In genomic region chr8:88199700-88200601, GRCm38 (mm10) we compare ENCODE assay signal across 7 mouse cellular contexts. TPM values are rescaled to one million over a fixed set of nuclear protein-coding genes. Genes with fewer than 3 reads are reported as not detected.
DNase-seq lines count a peak whose midpoint lies in the region; ATAC-seq lines count a peak whose summit lies in the region.

No protein-coding gene starts in this region.

- peak; percentile 4 for ATAC-seq in inflammation-experienced regulatory T-cells, adult 6 months
- ATAC-seq in limb, embryonic 12.5 days (ENCODE audit: insufficient number of reproducible peaks, insufficient read depth, low FRiP score, low TSS enrichment, low read depth) = peak; percentile 33; the same call in 1 of the 2 replicates
- ATAC-seq in midbrain, embryonic 11.5 days (ENCODE audit: low FRiP score) = peak; percentile 64

- intact Hi-C loops in gastrocnemius, postnatal 14 days (cut with DNase I; ENCODE audit: low total_unique reads) = no loop called here

- peak overlapping the region; percentile 77 for H3K4me3 ChIP-seq in limb, embryonic 12.5 days (replicated peaks)
- peak overlapping the region; percentile 91 for H3K4me3 ChIP-seq in midbrain, embryonic 11.5 days (ENCODE audit: low read depth, low read length)

- H3K27ac ChIP-seq in limb, embryonic 12.5 days = peak overlapping the region; percentile 96
- H3K27ac ChIP-seq in midbrain, embryonic 11.5 days (ENCODE audit: low read depth, low read length) = peak overlapping the region; percentile 88

- H3K9ac ChIP-seq in limb, embryonic 12.5 days (replicated peaks) = peak overlapping the region; percentile 82
- peak overlapping the region; percentile 83 for H3K9ac ChIP-seq in midbrain, embryonic 11.5 days (ENCODE audit: low read length)

- WGBS in limb, embryonic 12.5 days = under 1% methylated on average over 106 of the region's 117 CpGs
- WGBS in midbrain, embryonic 11.5 days = 0% methylated on average over 102 of the region's 117 CpGs

- H3K9me3 ChIP-seq in limb, embryonic 12.5 days = no peaks in the 10 kb centered on the region
- no peaks in the 10 kb centered on the region for H3K9me3 ChIP-seq in midbrain, embryonic 11.5 days (ENCODE audit: control insufficient read depth, low read length)

- DNase-seq in adrenal gland, adult (ENCODE audit: inconsistent age in 2 of 2, low spot score in 1 of 2) = peak; percentile 65 to 85
- peak; percentile 65 for DNase-seq in embryo, embryonic 10 days (ENCODE audit: low spot score)
- DNase-seq in gastrocnemius, postnatal 14 days = peak; percentile 30
- DNase-seq in midbrain, embryonic 11.5 days (ENCODE audit: low spot score, missing footprints) = peak; percentile 92
- peak; percentile 24 for DNase-seq in right cerebral cortex, postnatal 4 days

- H3K27me3 ChIP-seq in limb, embryonic 12.5 days = no peaks in the 10 kb centered on the region
- no peaks in the 10 kb centered on the region for H3K27me3 ChIP-seq in midbrain, embryonic 11.5 days (ENCODE audit: control insufficient read depth, insufficient read depth, low read length)

- H3K4me2 ChIP-seq in limb, embryonic 12.5 days = peak overlapping the region; percentile 97
- H3K4me2 ChIP-seq in midbrain, embryonic 11.5 days = peak overlapping the region; percentile 59

- H3K4me1 ChIP-seq in limb, embryonic 12.5 days (replicated peaks) = peaks cover 27% of the 10 kb centered on the region
- H3K4me1 ChIP-seq in midbrain, embryonic 11.5 days (ENCODE audit: control insufficient read depth, insufficient read depth, low read length) = peaks cover 30% of the 10 kb centered on the region

- H3K36me3 ChIP-seq in limb, embryonic 12.5 days = peaks cover 15% of the 10 kb centered on the region; the same call in 1 of the 2 replicates
- no peaks in the 10 kb centered on the region for H3K36me3 ChIP-seq in midbrain, embryonic 11.5 days (ENCODE audit: control insufficient read depth, insufficient read depth, low read length)

RNA-seq across cellular contexts. Expression of gene Tent4b, which starts 0.9 kb away (rescaled TPM):
- total RNA-seq in gastrocnemius, postnatal 14 days (2021) = 10 to 100 TPM; 10.1 to 11.2 TPM
- 10 to 100 TPM in 2 of 3 experiments, 1 to 10 TPM in 1; 9.6 to 15.0 (median 10.2) TPM for polyA plus RNA-seq in inflammation-experienced regulatory T-cells, adult 6 months (2017; shearing (Covaris generic))
- polyA plus RNA-seq in limb, embryonic 12.5 days (2016; fragmentation: Nextera tagmentation; extraction: Ambion mirVana) = 10.4 and 11.9 TPM in 2 replicates
- 12.5 and 15.0 TPM in 2 replicates for polyA plus RNA-seq in midbrain, embryonic 11.5 days (2014; fragmentation: Nextera tagmentation; extraction: Ambion mirVana)

Comparison
In these comparisons a context has a peak if more than half of its experiments do, and no peak if none do; other contexts are left out.
1. Peak in every context shown above with its lines: DNase-seq, ATAC-seq, H3K4me3 ChIP-seq and H3K27ac ChIP-seq.
2. DNase-seq: peak in every context shown above with its lines; median percentile 92 in midbrain, embryonic 11.5 days; 75 in adrenal gland, adult; 65 in embryo, embryonic 10 days; 30 in gastrocnemius, postnatal 14 days; 24 in right cerebral cortex, postnatal 4 days.
3. ATAC-seq: peak in every context shown above with its lines; median percentile 64 in midbrain, embryonic 11.5 days; 33 in limb, embryonic 12.5 days; 4 in inflammation-experienced regulatory T-cells, adult 6 months.